Mouse (Mus musculus) neutrophil, adult 5-6 weeks (primary cell): ENCODE results near the gene Capn9. TPM values are rescaled to one million over a fixed set of nuclear protein-coding genes. Genes with fewer than 3 reads are reported as not detected.
A peak's percentile ranks its signal among the peaks of the same experiment; 100 is the strongest.

Source experiments
- ATAC-seq: fragments of 151-379, 151-347 bp; 2 replicates; pipeline ENCODE4 v1.8.0; 2017; ENCODE audit warnings: mild to moderate bottlenecking, moderate TSS enrichment; ENCODE audit not compliant: insufficient number of reproducible peaks, poor library complexity, low FRiP score, severe bottlenecking; ENCODE audit errors: extremely low read depth
- total RNA-seq: library from RNA; stranded (forward); fragments of 200-1000 nt; gene quantifications from 2 replicates; pipeline ENCODE4 v1.2.3, GENCODE M21; 2017

Gene Capn9
- total RNA-seq, 1 experiment from 2014 or later, result not detected

- no peak for ATAC-seq
These were observed 56.1 kb downstream of the Capn9 start for GRCm38 (mm10) chr8:124631966-124632365.

- ATAC-seq, result no peak
These were observed 57.2 kb downstream of the Capn9 start for GRCm38 (mm10) chr8:124633001-124633703.

GRCm38 (mm10) chr8:124634411-124635246 lies 58.7 kb downstream of the Capn9 start:
- no peak for ATAC-seq

- ATAC-seq, result no peak
These were observed 59.3 kb downstream of the Capn9 start for GRCm38 (mm10) chr8:124635247-124635502.

- ATAC-seq, result no peak
These were observed 65.7 kb downstream of the Capn9 start for GRCm38 (mm10) chr8:124641599-124641998.

- ATAC-seq, result no peak
These were observed 67.8 kb downstream of the Capn9 start for GRCm38 (mm10) chr8:124643540-124644339.

- ATAC-seq, result no peak
These were observed 72.4 kb downstream of the Capn9 start for GRCm38 (mm10) chr8:124648311-124648710.

- ATAC-seq, result no peak
These were observed 75.9 kb downstream of the Capn9 start for GRCm38 (mm10) chr8:124651776-124652175.

GRCm38 (mm10) chr8:124652546-124652945 lies 76.6 kb downstream of the Capn9 start:
- ATAC-seq, result no peak

- no peak for ATAC-seq
These were observed 77.9 kb downstream of the Capn9 start for GRCm38 (mm10) chr8:124653568-124654475.

GRCm38 (mm10) chr8:124657961-124658360 lies 82.0 kb downstream of the Capn9 start:
- ATAC-seq, result no peak

- no peak for ATAC-seq
These were observed 82.5 kb downstream of the Capn9 start for GRCm38 (mm10) chr8:124658415-124658814.

- ATAC-seq, result no peak
These were observed 85.9 kb downstream of the Capn9 start for GRCm38 (mm10) chr8:124661781-124662180.

- no peak for ATAC-seq
These were observed 86.7 kb downstream of the Capn9 start for GRCm38 (mm10) chr8:124662446-124663111.

- ATAC-seq, result peak; percentile 63
These were observed 87.4 kb downstream of the Capn9 start, which contains the start of gene 2310022B05Rik for GRCm38 (mm10) chr8:124663112-124663873. Gene 2310022B05Rik, minus strand, starts transcription at chr8:124663369.

- ATAC-seq, result no peak
These were observed 87.9 kb downstream of the Capn9 start for GRCm38 (mm10) chr8:124663874-124664230.

GRCm38 (mm10) chr8:124664414-124664813 lies 88.5 kb downstream of the Capn9 start:
- ATAC-seq, result no peak
